Mouse (Mus musculus): ENCODE measurements at regions not wholly inside any gene's neighbourhood (a gene's known extent, or its start where the extent isn't known, plus 50 kb on each side); places are given as distances from the start of the nearest gene placed in this dataset. TPM values are rescaled to one million over a fixed set of nuclear protein-coding genes. Genes with fewer than 3 reads are reported as not detected.

Small RNAs in the stretch of these regions (microRNA-seq; reads per million reads assigned to microRNA genes)
- not detected for gene Gm22402

Measured in limb, embryonic 11.5 days (tissue).